Mouse (Mus musculus) heart, embryonic 13.5 days (tissue): ENCODE measurements at regions not wholly inside any gene's neighbourhood (a gene's known extent, or its start where the extent isn't known, plus 50 kb on each side); places are given as distances from the start of the nearest gene placed in this dataset.

Experiments
- ATAC-seq: fragments of 200-750 bp; cut with Nextera tagmentation; 2 replicates; pipeline ENCODE4 v1.8.0; 2017; ENCODE audit warnings: moderate TSS enrichment; ENCODE audit not compliant: insufficient number of reproducible peaks, low FRiP score, low TSS enrichment; ENCODE audit errors: extremely low read depth
- H3K27ac ChIP-seq: fragments of 300-500 bp; sonication (generic); replicated peaks from 2 replicates; pipeline ENCODE4 v1.5.1; 2015; ENCODE audit warnings: moderate library complexity, mild to moderate bottlenecking, inconsistent platforms
- H3K27me3 ChIP-seq: fragments of 300-500 bp; sonication (generic); replicated peaks from 2 replicates; pipeline ENCODE4 v1.6.1; 2015; ENCODE audit warnings: mild to moderate bottlenecking, inconsistent platforms
- H3K36me3 ChIP-seq: fragments of 300-500 bp; sonication (generic); 2 replicates; pipeline ENCODE4 v1.6.1; 2015; ENCODE audit warnings: mild to moderate bottlenecking, inconsistent platforms
- H3K4me1 ChIP-seq: fragments of 300-500 bp; sonication (generic); 2 replicates; pipeline ENCODE4 v1.6.1; 2015; ENCODE audit warnings: inconsistent platforms
- H3K4me2 ChIP-seq: fragments of 300-500 bp; sonication (generic); 2 replicates; pipeline ENCODE4 v1.6.1; 2015; ENCODE audit warnings: inconsistent platforms, mild to moderate bottlenecking, moderate library complexity
- H3K4me3 ChIP-seq: fragments of 300-500 bp; sonication (generic); 2 replicates; pipeline ENCODE4 v1.5.1; 2015; ENCODE audit warnings: moderate library complexity, mild to moderate bottlenecking, inconsistent platforms
- H3K9ac ChIP-seq: fragments of 300-500 bp; sonication (generic); 2 replicates; pipeline ENCODE4 v1.6.1; 2015; ENCODE audit warnings: inconsistent platforms, mild to moderate bottlenecking, moderate library complexity
- H3K9me3 ChIP-seq: fragments of 300-500 bp; sonication (generic); 2 replicates; pipeline ENCODE4 v1.6.1; 2016; ENCODE audit warnings: inconsistent platforms
- WGBS: fragments of 180-500 bp; shearing (Covaris S2); methylation state at CpG from one replicate; pipeline ENCODE4 v1.1.7; 2015; ENCODE audit warnings: mixed read lengths; 5-methylcytosine and 5-hydroxymethylcytosine counted together

DNA sequence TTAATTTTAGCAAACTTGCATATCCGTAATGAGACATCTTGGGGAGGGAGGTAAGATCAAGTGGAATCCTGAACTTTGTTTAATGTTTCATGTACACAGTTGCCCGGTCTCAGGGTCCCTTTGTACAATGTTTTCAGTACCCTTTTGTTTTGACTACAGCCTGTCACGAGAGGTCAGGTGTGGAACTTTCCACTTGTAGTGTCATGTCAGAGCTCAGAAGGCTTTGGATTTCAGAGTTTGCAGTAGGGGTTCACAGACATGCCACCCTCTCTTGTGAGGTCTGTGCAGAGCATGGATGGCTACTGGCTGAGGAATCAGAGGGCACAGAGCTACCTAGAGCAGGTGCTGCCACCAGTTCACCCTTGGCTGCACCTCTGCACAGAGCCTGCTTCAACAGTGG is 287.3 kb downstream of the Cog6 start:
- no peak for ATAC-seq
- Histone ChIP-seq H3K9ac (no peak overlapping the region), H3K36me3 (no peaks in the 10 kb centered on the region), H3K4me2 (no peak overlapping the region), H3K27me3 (no peaks in the 10 kb centered on the region), H3K4me1 (peaks cover 2% of the 10 kb centered on the region; the same call in 1 of the 2 replicates), H3K9me3 (no peaks in the 10 kb centered on the region), H3K27ac (no peak overlapping the region), H3K4me3 (no peak overlapping the region)
- WGBS = 66% methylated on average over 3 of the region's 3 CpGs

DNA sequence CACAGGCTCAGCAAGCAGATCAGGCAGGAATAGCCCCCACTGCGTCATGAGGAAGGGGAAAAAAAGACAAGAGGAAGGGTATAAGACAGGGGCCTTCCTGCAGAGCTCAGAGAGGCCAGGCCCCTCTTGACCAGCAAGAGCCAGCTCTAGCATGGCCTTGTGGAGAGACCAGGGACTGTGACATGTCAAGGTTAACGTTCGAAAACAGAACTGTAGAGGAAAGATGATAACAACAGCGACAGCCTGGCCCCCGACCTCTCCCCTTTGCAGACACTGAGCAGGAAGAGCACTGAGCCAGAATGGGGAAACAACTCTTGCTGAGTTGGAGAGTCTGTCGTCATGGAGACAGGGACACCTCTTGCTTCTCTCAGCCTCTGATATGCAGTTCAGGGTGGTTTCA is 288.2 kb downstream of the Cog6 start:
- Histone ChIP-seq H3K36me3 (no peaks in the 10 kb centered on the region), H3K4me3 (no peak overlapping the region), H3K27me3 (no peaks in the 10 kb centered on the region), H3K9me3 (no peaks in the 10 kb centered on the region), H3K27ac (no peak overlapping the region), H3K4me2 (no peak overlapping the region), H3K9ac (no peak overlapping the region), H3K4me1 (peaks cover 2% of the 10 kb centered on the region; the same call in 1 of the 2 replicates)
- no peak for ATAC-seq
- 34% methylated on average over 6 of the region's 6 CpGs for WGBS

- Histone ChIP-seq H3K4me3 (no peak overlapping the region), H3K27ac (no peak overlapping the region), H3K4me1 (peaks cover 2% of the 10 kb centered on the region; the same call in 1 of the 2 replicates), H3K9ac (no peak overlapping the region), H3K36me3 (no peaks in the 10 kb centered on the region), H3K9me3 (no peaks in the 10 kb centered on the region), H3K4me2 (no peak overlapping the region), H3K27me3 (no peaks in the 10 kb centered on the region)
- WGBS = 84% methylated on average over 5 of the region's 5 CpGs
- no peak; the same call in 1 of the 2 replicates for ATAC-seq
Measured at GRCm38 (mm10) chr3:52728426-52728825, 288.6 kb downstream of the Cog6 start.

GRCm38 (mm10) chr3:52724354-52724753 is 292.7 kb downstream of the Cog6 start:
- Histone ChIP-seq H3K9ac (no peak overlapping the region), H3K36me3 (no peaks in the 10 kb centered on the region), H3K4me2 (no peak overlapping the region), H3K27ac (no peak overlapping the region), H3K4me1 (peaks cover 2% of the 10 kb centered on the region; the same call in 1 of the 2 replicates), H3K4me3 (no peak overlapping the region), H3K27me3 (no peaks in the 10 kb centered on the region), H3K9me3 (no peaks in the 10 kb centered on the region)
- no peak for ATAC-seq
- 80% methylated on average over 3 of the region's 3 CpGs for WGBS

- no peaks in the 10 kb centered on the region for H3K4me1 ChIP-seq
- H3K9me3 ChIP-seq = no peaks in the 10 kb centered on the region
- H3K36me3 ChIP-seq = no peaks in the 10 kb centered on the region
- no peak for ATAC-seq
- no peak overlapping the region for H3K27ac ChIP-seq
- no peak overlapping the region for H3K4me3 ChIP-seq
- no peaks in the 10 kb centered on the region for H3K27me3 ChIP-seq
- no peak overlapping the region for H3K4me2 ChIP-seq
- WGBS = 86% methylated on average over 2 of the region's 2 CpGs
- no peak overlapping the region for H3K9ac ChIP-seq
Measured at GRCm38 (mm10) chr3:52722946-52723345, 294.1 kb downstream of the Cog6 start.

- 69% methylated on average over 3 of the region's 3 CpGs for WGBS
- H3K4me2 ChIP-seq = no peak overlapping the region
Measured at GRCm38 (mm10) chr3:52719181-52719580, 297.9 kb downstream of the Cog6 start.

GRCm38 (mm10) chr3:52717324-52717723 is 299.7 kb downstream of the Cog6 start:
- H3K27ac ChIP-seq = no peak overlapping the region
- no peaks in the 10 kb centered on the region for H3K4me1 ChIP-seq
- no peaks in the 10 kb centered on the region for H3K9me3 ChIP-seq
- H3K27me3 ChIP-seq = no peaks in the 10 kb centered on the region
- no peak overlapping the region for H3K4me2 ChIP-seq
- no peak overlapping the region for H3K4me3 ChIP-seq
- H3K36me3 ChIP-seq = no peaks in the 10 kb centered on the region
- ATAC-seq = no peak
- 85% methylated on average over 5 of the region's 5 CpGs for WGBS
- H3K9ac ChIP-seq = no peak overlapping the region

More at GRCm38 (mm10) chr3:52719181-52719580, 297.9 kb downstream of the Cog6 start:
- no peak for ATAC-seq
- Histone ChIP-seq H3K9ac (no peak overlapping the region), H3K27me3 (no peaks in the 10 kb centered on the region), H3K36me3 (no peaks in the 10 kb centered on the region), H3K27ac (no peak overlapping the region), H3K4me1 (no peaks in the 10 kb centered on the region), H3K9me3 (no peaks in the 10 kb centered on the region), H3K4me3 (no peak overlapping the region)

DNA sequence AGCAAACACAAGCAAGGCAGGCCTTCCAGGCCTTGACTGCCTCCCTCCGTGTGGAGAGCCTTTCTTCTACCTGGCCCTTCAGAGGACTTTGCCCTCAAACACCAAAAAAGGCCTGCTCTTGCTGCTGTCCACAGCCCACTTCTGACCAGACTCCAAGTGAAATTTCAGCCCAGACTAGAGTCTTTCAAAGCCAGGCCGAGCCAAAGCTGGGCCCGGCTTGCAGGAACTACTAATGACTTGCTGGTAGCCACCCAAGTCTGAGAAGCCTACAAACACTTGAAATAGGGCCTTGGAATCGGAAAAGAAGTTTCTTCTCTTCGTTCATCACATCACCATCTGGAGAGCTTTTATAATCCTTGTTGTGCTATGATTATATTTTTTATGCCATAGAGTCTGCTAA is 304.9 kb downstream of the Cog6 start:
- Histone ChIP-seq H3K27me3 (no peaks in the 10 kb centered on the region), H3K9ac (no peak overlapping the region), H3K4me1 (peaks cover 11% of the 10 kb centered on the region), H3K4me3 (no peak overlapping the region), H3K27ac (no peak overlapping the region), H3K9me3 (no peaks in the 10 kb centered on the region), H3K4me2 (no peak overlapping the region), H3K36me3 (no peaks in the 10 kb centered on the region)
- WGBS = 82% methylated on average over 5 of the region's 5 CpGs
- ATAC-seq = no peak

- H3K27me3 ChIP-seq = no peaks in the 10 kb centered on the region
- no peak overlapping the region for H3K4me3 ChIP-seq
- 54% methylated on average over 9 of the region's 9 CpGs for WGBS
- no peak overlapping the region for H3K27ac ChIP-seq
- no peaks in the 10 kb centered on the region for H3K9me3 ChIP-seq
- no peak for ATAC-seq
- H3K4me2 ChIP-seq = no peak overlapping the region
- H3K4me1 ChIP-seq = peaks cover 11% of the 10 kb centered on the region
- H3K36me3 ChIP-seq = no peaks in the 10 kb centered on the region
- no peak overlapping the region for H3K9ac ChIP-seq
Measured at GRCm38 (mm10) chr3:52711133-52711532, 305.9 kb downstream of the Cog6 start.

DNA sequence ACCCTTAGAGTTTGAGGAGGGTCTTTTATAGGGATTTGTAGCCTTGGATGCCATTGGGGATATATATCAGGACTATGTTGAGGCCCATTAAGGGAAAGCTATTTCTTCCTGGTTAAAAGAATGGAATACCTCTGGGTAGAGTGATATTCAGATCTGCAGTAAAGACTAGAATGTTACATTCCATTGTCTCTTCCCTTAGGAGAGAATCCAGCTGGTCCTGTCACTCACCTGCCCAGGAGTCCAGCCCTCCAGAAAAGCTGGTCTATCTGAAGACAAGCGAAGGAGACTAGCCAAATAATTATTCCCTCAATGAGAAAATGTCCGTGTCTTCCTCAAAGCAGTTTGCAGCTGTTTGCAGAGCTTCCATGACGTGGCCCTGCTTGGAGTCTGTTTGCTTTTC is 308.3 kb downstream of the Cog6 start:
- H3K4me2 ChIP-seq = no peak overlapping the region
- H3K27me3 ChIP-seq = no peaks in the 10 kb centered on the region
- H3K4me3 ChIP-seq = no peak overlapping the region
- H3K9ac ChIP-seq = no peak overlapping the region
- H3K4me1 ChIP-seq = peaks cover 11% of the 10 kb centered on the region
- H3K27ac ChIP-seq = no peak overlapping the region
- ATAC-seq = no peak
- WGBS = 73% methylated on average over 3 of the region's 3 CpGs
- no peaks in the 10 kb centered on the region for H3K36me3 ChIP-seq
- no peaks in the 10 kb centered on the region for H3K9me3 ChIP-seq

DNA sequence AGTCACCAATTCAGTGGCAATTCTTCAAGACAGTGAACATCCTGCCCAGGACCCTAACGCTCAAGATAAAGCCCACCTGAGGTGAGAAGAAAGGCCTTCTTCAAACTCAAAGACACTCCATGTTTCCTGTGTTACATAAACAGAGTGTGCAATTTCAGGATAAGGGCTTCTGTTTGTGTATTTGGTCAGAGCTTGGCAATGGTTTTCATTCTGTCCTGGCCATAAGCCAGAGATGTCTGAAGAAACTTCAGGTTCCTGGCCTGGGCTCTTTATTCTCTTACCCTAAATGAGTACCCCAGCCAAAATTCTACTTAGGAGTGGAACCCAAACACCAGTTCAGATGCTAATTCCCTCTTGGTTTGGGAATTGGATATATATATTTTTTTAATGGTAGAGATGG is 308.7 kb downstream of the Cog6 start:
- H3K9ac ChIP-seq = no peak overlapping the region
- peaks cover 11% of the 10 kb centered on the region for H3K4me1 ChIP-seq
- no peak for ATAC-seq
- no peaks in the 10 kb centered on the region for H3K27me3 ChIP-seq
- no peak overlapping the region for H3K4me3 ChIP-seq
- H3K9me3 ChIP-seq = no peaks in the 10 kb centered on the region
- no peaks in the 10 kb centered on the region for H3K36me3 ChIP-seq
- no peak overlapping the region for H3K27ac ChIP-seq
- 50% methylated on average over 1 of the region's 1 CpGs for WGBS
- H3K4me2 ChIP-seq = no peak overlapping the region

- WGBS = 76% methylated on average over 2 of the region's 2 CpGs
- H3K27me3 ChIP-seq = no peaks in the 10 kb centered on the region
- ATAC-seq = no peak
- peaks cover 11% of the 10 kb centered on the region for H3K4me1 ChIP-seq
- no peaks in the 10 kb centered on the region for H3K9me3 ChIP-seq
- no peaks in the 10 kb centered on the region for H3K36me3 ChIP-seq
- no peak overlapping the region for H3K9ac ChIP-seq
- no peak overlapping the region for H3K4me3 ChIP-seq
- no peak overlapping the region for H3K27ac ChIP-seq
- H3K4me2 ChIP-seq = no peak overlapping the region
Measured at GRCm38 (mm10) chr3:52706626-52707025, 310.4 kb downstream of the Cog6 start.
